Mouse (Mus musculus) hindbrain, embryonic 16.5 days (tissue): ENCODE data around the gene Agap2. TPM values are rescaled to one million over a fixed set of nuclear protein-coding genes. Genes with fewer than 3 reads are reported as not detected.

ENCODE experiments used
- ATAC-seq: fragments of 200-750 bp; cut with Nextera tagmentation; 2 replicates; pipeline ENCODE4 v1.8.0; 2017; ENCODE audit warnings: moderate TSS enrichment, moderate library complexity
- H3K27ac ChIP-seq: fragments of 300-500 bp; sonication (generic); 2 replicates; pipeline ENCODE4 v1.5.1; 2014; ENCODE audit warnings: low read depth, mild to moderate bottlenecking, control low read depth, low read length, moderate library complexity
- H3K27me3 ChIP-seq: fragments of 300-500 bp; sonication (generic); replicated peaks from 2 replicates; pipeline ENCODE4 v1.6.1; 2014; ENCODE audit warnings: low read length; ENCODE audit not compliant: control insufficient read depth, insufficient read depth
- H3K36me3 ChIP-seq: fragments of 300-500 bp; sonication (generic); 2 replicates; pipeline ENCODE4 v1.6.1; 2014; ENCODE audit warnings: mild to moderate bottlenecking, low read length, moderate library complexity, mixed read lengths; ENCODE audit not compliant: control insufficient read depth, insufficient read depth
- H3K4me1 ChIP-seq: fragments of 300-500 bp; sonication (generic); 2 replicates; pipeline ENCODE4 v1.6.1; 2014; ENCODE audit warnings: low read depth, low read length; ENCODE audit not compliant: control insufficient read depth, insufficient read depth
- H3K4me2 ChIP-seq: fragments of 300-500 bp; sonication (generic); 2 replicates; pipeline ENCODE4 v1.6.1; 2014; ENCODE audit warnings: mild to moderate bottlenecking, low read length, control low read depth, moderate library complexity
- H3K4me3 ChIP-seq: fragments of 300-500 bp; sonication (generic); 2 replicates; pipeline ENCODE4 v1.5.1; 2014; ENCODE audit warnings: mild to moderate bottlenecking, low read length, control low read depth, moderate library complexity
- H3K9ac ChIP-seq: fragments of 300-500 bp; sonication (generic); 2 replicates; pipeline ENCODE4 v1.6.1; 2014; ENCODE audit warnings: low read depth, mild to moderate bottlenecking, control low read depth, low read length, moderate library complexity
- H3K9me3 ChIP-seq: fragments of 300-500 bp; sonication (generic); 2 replicates; pipeline ENCODE4 v1.6.1; 2014; ENCODE audit warnings: mild to moderate bottlenecking, low read length, moderate library complexity; ENCODE audit not compliant: control insufficient read depth
- WGBS: fragments of 180-500 bp; shearing (Covaris S2); extraction: QIAGEN DNeasy Blood & Tissue Kit; methylation state at CpG from one replicate; pipeline ENCODE4 v1.1.7; 2014; 5-methylcytosine and 5-hydroxymethylcytosine counted together
- polyA plus RNA-seq: library from polyadenylated mRNA; unstranded; fragments of >200 nt; fragmentation: Nextera tagmentation; extraction: Ambion mirVana; gene quantifications from 2 replicates; pipeline ENCODE4 v1.2.1, GENCODE M21; 2015

Agap2 gene
- polyA plus RNA-seq, 1 experiment from 2014 or later: 4.2 TPM

- Histone ChIP-seq H3K27me3 (no peaks in the 10 kb centered on the region), H3K4me3 (peak overlapping the region; percentile 83), H3K9ac (peak overlapping the region; percentile 89), H3K4me2 (peak overlapping the region; percentile 86), H3K4me1 (peaks cover 33% of the 10 kb centered on the region), H3K9me3 (no peaks in the 10 kb centered on the region), H3K27ac (peak overlapping the region; percentile 92), H3K36me3 (peaks cover 8% of the 10 kb centered on the region; the same call in 1 of the 2 replicates)
- WGBS: 1% methylated on average over 66 of the region's 70 CpGs
- no peak for ATAC-seq
Observed at GRCm38 (mm10) chr10:127079665-127080391, 4.7 kb downstream of the Agap2 start.

- H3K27me3 ChIP-seq: no peaks in the 10 kb centered on the region
- 1% methylated on average over 43 of the region's 48 CpGs for WGBS
- no peak overlapping the region; the same call in 1 of the 2 replicates for H3K27ac ChIP-seq
- H3K36me3 ChIP-seq: peaks cover 8% of the 10 kb centered on the region; the same call in 1 of the 2 replicates
- no peak for ATAC-seq
- H3K9me3 ChIP-seq: no peaks in the 10 kb centered on the region
- peaks cover 32% of the 10 kb centered on the region for H3K4me1 ChIP-seq
- peak overlapping the region; percentile 83 for H3K4me3 ChIP-seq
- peak overlapping the region; percentile 89 for H3K9ac ChIP-seq
- H3K4me2 ChIP-seq: peak overlapping the region; percentile 86
Observed at GRCm38 (mm10) chr10:127080901-127081780, 6.1 kb downstream of the Agap2 start.

- Histone ChIP-seq H3K27ac (no peak overlapping the region), H3K4me1 (peaks cover 28% of the 10 kb centered on the region), H3K9me3 (no peaks in the 10 kb centered on the region), H3K9ac (peak overlapping the region; percentile 89; the same call in 1 of the 2 replicates), H3K27me3 (no peaks in the 10 kb centered on the region), H3K36me3 (peaks cover 9% of the 10 kb centered on the region; the same call in 1 of the 2 replicates), H3K4me2 (peak overlapping the region; percentile 86), H3K4me3 (peak overlapping the region; percentile 83)
- no peak for ATAC-seq
- 21% methylated on average over 8 of the region's 8 CpGs for WGBS
Observed at GRCm38 (mm10) chr10:127081996-127082620, 7.0 kb downstream of the Agap2 start.

DNA sequence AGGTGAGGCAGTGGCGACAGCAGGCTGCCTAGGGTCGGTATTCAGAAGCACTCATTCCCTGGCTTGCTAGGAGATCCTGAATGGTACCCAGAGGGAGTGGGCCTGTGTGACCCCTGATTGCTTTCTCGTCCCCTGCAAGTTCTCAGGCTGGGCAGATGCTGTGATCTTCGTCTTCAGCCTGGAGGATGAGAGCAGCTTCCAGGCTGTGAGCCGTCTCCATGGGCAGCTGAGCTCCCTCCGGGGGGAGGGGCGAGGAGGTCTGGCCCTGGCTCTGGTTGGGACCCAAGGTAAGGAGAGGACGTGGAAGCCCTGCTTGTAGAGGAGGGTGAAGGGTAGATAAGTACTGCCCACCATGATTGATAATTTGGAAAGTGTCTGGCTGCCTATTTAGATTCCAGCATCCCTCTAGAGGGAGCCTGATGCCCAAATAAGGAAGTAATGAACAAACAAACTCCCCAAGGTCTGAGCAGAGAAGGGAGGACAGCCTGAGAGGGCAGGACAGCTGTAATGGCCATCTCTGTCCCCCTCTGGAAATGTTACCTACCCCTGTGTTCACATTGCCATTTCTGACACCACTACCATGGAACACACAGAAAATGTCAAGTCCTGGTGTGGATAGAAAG is 8.3 kb downstream of the Agap2 start:
- H3K4me1 ChIP-seq: peaks cover 24% of the 10 kb centered on the region
- no peak for ATAC-seq
- no peak overlapping the region for H3K4me2 ChIP-seq
- peaks cover 9% of the 10 kb centered on the region; the same call in 1 of the 2 replicates for H3K27me3 ChIP-seq
- H3K36me3 ChIP-seq: peaks cover 19% of the 10 kb centered on the region
- H3K9ac ChIP-seq: no peak overlapping the region
- no peak overlapping the region for H3K4me3 ChIP-seq
- H3K9me3 ChIP-seq: no peaks in the 10 kb centered on the region
- WGBS: 35% methylated on average over 8 of the region's 8 CpGs
- H3K27ac ChIP-seq: no peak overlapping the region

- Histone ChIP-seq H3K27ac (no peak overlapping the region), H3K27me3 (peaks cover 12% of the 10 kb centered on the region), H3K9me3 (no peaks in the 10 kb centered on the region), H3K4me2 (no peak overlapping the region), H3K4me1 (peaks cover 22% of the 10 kb centered on the region), H3K4me3 (no peak overlapping the region), H3K9ac (no peak overlapping the region), H3K36me3 (peaks cover 21% of the 10 kb centered on the region)
- ATAC-seq: no peak
- WGBS: 49% methylated on average over 5 of the region's 5 CpGs
Observed at GRCm38 (mm10) chr10:127083915-127084306, 8.8 kb downstream of the Agap2 start.

DNA sequence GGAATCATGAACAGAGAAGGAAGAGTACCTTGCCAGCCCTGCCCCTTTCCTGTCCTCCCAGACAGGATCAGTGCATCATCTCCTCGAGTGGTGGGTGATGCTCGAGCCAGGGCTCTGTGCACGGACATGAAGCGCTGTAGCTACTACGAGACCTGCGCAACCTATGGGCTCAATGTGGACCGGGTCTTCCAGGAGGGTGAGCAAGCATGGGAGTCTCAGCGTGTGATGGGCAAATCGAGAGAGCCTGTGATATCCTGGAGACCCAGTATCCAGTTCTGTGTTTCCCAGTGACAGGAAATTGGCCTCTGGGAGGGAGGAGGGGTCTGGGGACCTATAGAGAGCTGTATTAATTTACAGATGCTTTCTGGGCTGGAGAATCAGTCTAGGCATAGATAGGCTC is 10.0 kb downstream of the Agap2 start:
- Histone ChIP-seq H3K4me2 (no peak overlapping the region), H3K36me3 (peaks cover 27% of the 10 kb centered on the region), H3K4me3 (no peak overlapping the region), H3K9me3 (no peaks in the 10 kb centered on the region), H3K27ac (no peak overlapping the region), H3K9ac (no peak overlapping the region), H3K27me3 (peaks cover 21% of the 10 kb centered on the region), H3K4me1 (peaks cover 22% of the 10 kb centered on the region)
- 86% methylated on average over 9 of the region's 9 CpGs for WGBS
- ATAC-seq: no peak

- Histone ChIP-seq H3K27me3 (peaks cover 27% of the 10 kb centered on the region), H3K27ac (no peak overlapping the region), H3K9ac (no peak overlapping the region), H3K4me3 (no peak overlapping the region), H3K36me3 (peaks cover 27% of the 10 kb centered on the region), H3K4me2 (no peak overlapping the region), H3K4me1 (peaks cover 19% of the 10 kb centered on the region), H3K9me3 (no peaks in the 10 kb centered on the region)
- ATAC-seq: no peak
- 75% methylated on average over 6 of the region's 6 CpGs for WGBS
Observed at GRCm38 (mm10) chr10:127085633-127086032, 10.5 kb downstream of the Agap2 start.

GRCm38 (mm10) chr10:127090560-127091411 is 15.7 kb downstream of the Agap2 start:
- Histone ChIP-seq H3K9me3 (no peaks in the 10 kb centered on the region), H3K36me3 (peaks cover 30% of the 10 kb centered on the region), H3K4me2 (peak overlapping the region; percentile 39), H3K4me1 (peaks cover 30% of the 10 kb centered on the region), H3K27me3 (peaks cover 31% of the 10 kb centered on the region), H3K27ac (no peak overlapping the region), H3K9ac (peak overlapping the region; percentile 13), H3K4me3 (peak overlapping the region; percentile 7)
- peak; percentile 9; the same call in 1 of the 2 replicates for ATAC-seq
- WGBS: 13% methylated on average over 57 of the region's 57 CpGs
